Mouse (Mus musculus) heart, adult 2 months (tissue): ENCODE results near the gene Hacd4.

Experiments used
- CTCF ChIP-seq: fragments of 200-600 bp; IDR thresholded peaks from 2 replicates; pipeline ENCODE4 v1.8.1; 2022; ENCODE audit warnings: antibody characterized with exemption, mild to moderate bottlenecking, moderate library complexity
- EP300 ChIP-seq: fragments of 200-500 bp; IDR thresholded peaks from 2 replicates; pipeline ENCODE4 v1.6.1; 2011; ENCODE audit warnings: low read depth, low read length, control low read depth; ENCODE audit not compliant: insufficient read depth

DNA sequence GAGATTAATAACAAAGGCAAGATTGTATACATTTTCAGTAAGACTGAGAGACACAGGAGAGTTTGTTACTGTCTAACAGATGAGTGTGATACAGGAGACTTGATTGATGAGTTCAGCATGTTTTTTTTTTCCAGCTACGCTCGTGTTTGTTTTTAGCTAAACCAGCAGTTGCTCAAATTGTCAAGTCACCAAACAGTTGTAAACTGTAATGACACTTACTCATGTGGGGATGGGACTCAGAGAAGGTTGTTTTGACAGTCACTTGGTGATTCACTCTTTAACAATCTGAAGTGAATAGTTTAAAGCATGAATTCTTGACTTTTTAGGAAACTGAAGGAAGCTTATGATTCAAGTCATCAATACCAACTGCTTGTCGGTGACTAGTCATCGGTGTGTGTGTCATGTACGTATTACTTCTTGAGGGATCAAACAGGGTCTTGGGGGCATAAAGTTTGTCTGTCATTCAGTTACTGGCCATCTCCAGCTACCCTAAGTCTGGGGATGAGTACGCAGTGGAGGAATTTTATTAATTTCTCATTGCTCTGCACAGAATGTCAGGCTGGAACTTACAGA lies 2.0 kb downstream of the Hacd4 start:
- no peak for TF ChIP-seq CTCF
- TF ChIP-seq EP300: no peak
